ENCODE assay signal across 8 mouse cellular contexts in the genomic region with DNA sequence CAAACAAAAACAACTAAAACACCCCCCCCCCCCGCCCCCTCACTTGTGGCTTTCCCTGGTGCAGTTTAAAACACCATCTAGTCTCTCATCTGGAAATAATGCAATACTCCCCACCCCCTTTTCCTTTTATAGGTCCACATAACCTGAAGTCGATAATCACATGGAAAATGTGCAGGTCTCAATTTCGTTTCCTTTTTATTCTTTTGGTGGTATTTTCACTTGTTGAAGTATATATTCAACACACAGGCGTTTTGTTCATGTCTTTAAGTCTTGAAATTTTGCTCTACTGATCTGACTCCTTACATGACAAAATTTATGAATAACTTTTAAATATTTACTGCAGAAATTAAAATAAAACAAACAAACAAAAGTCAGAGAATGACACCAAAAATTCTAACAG. TPM values are rescaled to one million over a fixed set of nuclear protein-coding genes. Genes with fewer than 3 reads are reported as not detected.
DNase-seq lines count a peak whose midpoint lies in the region; ATAC-seq lines count a peak whose summit lies in the region.

No protein-coding gene starts in this region.

- peak; percentile 31 for DNase-seq in cerebellum, adult 9-10 months
- DNase-seq in cerebellum, adult 8-10 months, result no peak
- peak; percentile 54 for DNase-seq in 416B (ENCODE audit: low read depth)
- DNase-seq in splenic B cell, adult 2 months (ENCODE audit: low read depth, low spot score), result peak; percentile 63
- no peak for DNase-seq in layer of hippocampus, postnatal 10 days (ENCODE audit: low spot score in 2 of 2)
- DNase-seq in thymus, postnatal 4 days, result no peak

- peak overlapping the region; percentile 58 for H3K4me2 ChIP-seq in forebrain, embryonic 13.5 days
- H3K4me2 ChIP-seq in limb, embryonic 12.5 days, result peak overlapping the region; percentile 76

- H3K36me3 ChIP-seq in forebrain, embryonic 13.5 days (ENCODE audit: poor library complexity, severe bottlenecking), result no peaks in the 10 kb centered on the region
- no peaks in the 10 kb centered on the region for H3K36me3 ChIP-seq in limb, embryonic 12.5 days
- H3K36me3 ChIP-seq in splenic B cell, adult 2 months (ENCODE audit: control insufficient read depth, insufficient read depth, low read length, poor library complexity, severe bottlenecking), result no peaks in the 10 kb centered on the region

- H3K27ac ChIP-seq in forebrain, embryonic 13.5 days, result peak overlapping the region; percentile 69
- peak overlapping the region; percentile 91 for H3K27ac ChIP-seq in limb, embryonic 12.5 days

- peak overlapping the region; percentile 58; the same call in 1 of the 2 replicates for H3K9ac ChIP-seq in forebrain, embryonic 13.5 days
- H3K9ac ChIP-seq in limb, embryonic 12.5 days (replicated peaks), result peak overlapping the region; percentile 53; the same call in 1 of the 2 replicates

- WGBS in forebrain, embryonic 13.5 days, result under 1% methylated on average over 4 of the region's 4 CpGs
- WGBS in limb, embryonic 12.5 days, result 0% methylated on average over 4 of the region's 4 CpGs

- H3K4me3 ChIP-seq in forebrain, embryonic 13.5 days, result peak overlapping the region; percentile 45
- H3K4me3 ChIP-seq in limb, embryonic 12.5 days (replicated peaks), result peak overlapping the region; percentile 40

- H3K27me3 ChIP-seq in forebrain, embryonic 13.5 days, result no peaks in the 10 kb centered on the region
- no peaks in the 10 kb centered on the region for H3K27me3 ChIP-seq in limb, embryonic 12.5 days
- H3K27me3 ChIP-seq in splenic B cell, adult 2 months (ENCODE audit: control insufficient read depth, insufficient read depth, low read length, poor library complexity, severe bottlenecking), result no peaks in the 10 kb centered on the region; the same call in 1 of the 2 replicates

- peak; percentile 25; the same call in 1 of the 2 replicates for ATAC-seq in forebrain, embryonic 13.5 days
- no peak for ATAC-seq in limb, embryonic 12.5 days (ENCODE audit: insufficient number of reproducible peaks, insufficient read depth, low FRiP score, low TSS enrichment, low read depth)

- H3K9me3 ChIP-seq in forebrain, embryonic 13.5 days (replicated peaks), result no peaks in the 10 kb centered on the region
- no peaks in the 10 kb centered on the region for H3K9me3 ChIP-seq in limb, embryonic 12.5 days

- H3K4me1 ChIP-seq in forebrain, embryonic 13.5 days, result peaks cover 15% of the 10 kb centered on the region
- no peaks in the 10 kb centered on the region; the same call in 1 of the 2 replicates for H3K4me1 ChIP-seq in limb, embryonic 12.5 days (replicated peaks)

RNA-seq across cellular contexts. Expression of a gene that starts 1.3 kb away (rescaled TPM):
- polyA plus RNA-seq in forebrain, embryonic 13.5 days (2015; fragmentation: Nextera tagmentation; extraction: Ambion mirVana), result 2.2 and 2.8 TPM in 2 replicates
- 3.9 and 4.5 TPM in 2 replicates for polyA plus RNA-seq in limb, embryonic 12.5 days (2016; fragmentation: Nextera tagmentation; extraction: Ambion mirVana)
- total RNA-seq in layer of hippocampus, postnatal 10 days (2021), result 1 to 10 TPM; 3.5 to 4.2 TPM

RNA-seq across cellular contexts. Expression of a gene that starts 57.7 kb away (rescaled TPM):
- 13.6 and 14.3 TPM in 2 replicates for polyA plus RNA-seq in forebrain, embryonic 13.5 days (2015; fragmentation: Nextera tagmentation; extraction: Ambion mirVana)
- 18.4 and 18.8 TPM in 2 replicates for polyA plus RNA-seq in limb, embryonic 12.5 days (2016; fragmentation: Nextera tagmentation; extraction: Ambion mirVana)
- total RNA-seq in layer of hippocampus, postnatal 10 days (2021), result 10 to 100 TPM; 13.2 to 13.7 TPM

RNA-seq across cellular contexts. Expression of a gene that starts 57.9 kb away (rescaled TPM):
- polyA plus RNA-seq in forebrain, embryonic 13.5 days (2015; fragmentation: Nextera tagmentation; extraction: Ambion mirVana), result 67.1 and 74.6 TPM in 2 replicates
- 89.4 and 92.6 TPM in 2 replicates for polyA plus RNA-seq in limb, embryonic 12.5 days (2016; fragmentation: Nextera tagmentation; extraction: Ambion mirVana)
- 1 to 10 TPM; 3.0 to 4.5 TPM for total RNA-seq in layer of hippocampus, postnatal 10 days (2021)

Comparison
In these comparisons a context has a peak if more than half of its experiments do, and no peak if none do; other contexts are left out.
1. DNase-seq: peak in cerebellum, adult 9-10 months (single experiment), 416B (single experiment) and splenic B cell, adult 2 months (single experiment); none in cerebellum, adult 8-10 months (single experiment), layer of hippocampus, postnatal 10 days (0 of 2) and thymus, postnatal 4 days (single experiment).